Mouse (Mus musculus) erythroblast, adult 5-6 weeks (primary cell): ENCODE measurements around the gene Cabp2. TPM values are rescaled to one million over a fixed set of nuclear protein-coding genes. Genes with fewer than 3 reads are reported as not detected.
A peak's percentile ranks its signal among the peaks of the same experiment; 100 is the strongest.
"Not testable (repeated sequence)": the region's sequence is repeated elsewhere in the genome, so short reads cannot be mapped to it uniquely, and the experiment has no call there.

ENCODE experiments used
- ATAC-seq: replicated peaks from 2 replicates; pipeline ENCODE4 v1.8.0; 2016; ENCODE audit warnings: moderate number of reproducible peaks, mild to moderate bottlenecking, moderate TSS enrichment, inconsistent platforms; ENCODE audit not compliant: poor library complexity, low FRiP score, severe bottlenecking
- total RNA-seq, 2 experiments: library from RNA; stranded (forward) in 1 of 2; stranded (reverse) in 1 of 2; fragments of 150-400 nt in 1 of 2; fragments of 200-764, 138-1000 nt in 1 of 2; gene quantifications; 2 replicates each; pipeline versions ENCODE4 v1.2.3 to v1.2.4; 2015 to 2017; ENCODE audit warnings: low replicate concordance in 2 of 2

The Cabp2 gene
- total RNA-seq (2015; ENCODE audit: low replicate concordance), result not detected in 2 replicates
- total RNA-seq (2017; ENCODE audit: low replicate concordance), result not detected in 2 replicates

GRCm38 (mm10) chr19:4081394-4081793 is at the start of gene Cabp2:
Cabp2 (plus strand) TSS chr19:4081578.
- no peak for ATAC-seq

GRCm38 (mm10) chr19:4032668-4033067 is 48.7 kb upstream of the Cabp2 start:
- ATAC-seq, result no peak

GRCm38 (mm10) chr19:4033298-4033697 is 48.1 kb upstream of the Cabp2 start:
- no peak for ATAC-seq

- ATAC-seq, result no peak
Observed at GRCm38 (mm10) chr19:4033742-4034141, 47.6 kb upstream of the Cabp2 start.

- ATAC-seq, result no peak
Observed at GRCm38 (mm10) chr19:4036327-4037045, 44.9 kb upstream of the Cabp2 start.

GRCm38 (mm10) chr19:4037154-4037787 is 44.1 kb upstream of the Cabp2 start:
- not testable (repeated sequence) for ATAC-seq

GRCm38 (mm10) chr19:4037788-4038232 is 43.6 kb upstream of the Cabp2 start, which contains the start of gene Gstp1:
Gstp1 (minus strand) TSS chr19:4037985.
- peak; percentile 89 for ATAC-seq

GRCm38 (mm10) chr19:4040941-4041340 is 40.4 kb upstream of the Cabp2 start:
- not testable (repeated sequence) for ATAC-seq

- ATAC-seq, result not testable (repeated sequence)
Observed at GRCm38 (mm10) chr19:4041500-4041899, 39.9 kb upstream of the Cabp2 start.

GRCm38 (mm10) chr19:4042124-4042523 is 39.3 kb upstream of the Cabp2 start:
- no peak for ATAC-seq

GRCm38 (mm10) chr19:4044109-4044508 is 37.3 kb upstream of the Cabp2 start:
- not testable (repeated sequence) for ATAC-seq

GRCm38 (mm10) chr19:4045966-4046865 is 35.2 kb upstream of the Cabp2 start, which contains the start of gene Gstp2:
Gstp2 (minus strand) TSS chr19:4046023.
- ATAC-seq, result peak; percentile 89

GRCm38 (mm10) chr19:4046866-4047254 is 34.5 kb upstream of the Cabp2 start:
- ATAC-seq, result peak; percentile 80

GRCm38 (mm10) chr19:4047859-4048258 is 33.5 kb upstream of the Cabp2 start:
- peak; percentile 50 for ATAC-seq

- ATAC-seq, result not testable (repeated sequence)
Observed at GRCm38 (mm10) chr19:4049069-4049468, 32.3 kb upstream of the Cabp2 start.

GRCm38 (mm10) chr19:4051016-4051415 is 30.4 kb upstream of the Cabp2 start:
- no peak for ATAC-seq

GRCm38 (mm10) chr19:4051741-4052515 is 29.4 kb upstream of the Cabp2 start:
- no peak for ATAC-seq

GRCm38 (mm10) chr19:4052516-4053030 is 28.8 kb upstream of the Cabp2 start:
- ATAC-seq, result no peak

- ATAC-seq, result no peak
Observed at GRCm38 (mm10) chr19:4054613-4055012, 26.8 kb upstream of the Cabp2 start.
